Mouse (Mus musculus) v-Abl transformed pro-B cells (cell line): ENCODE measurements around the gene Vps26a.

Experiments used
- in situ Hi-C, 2 experiments: fragments of 400-800 bp; cut with MboI; formaldehyde crosslinking; loops; one replicate each; pipeline ENCODE4 v1.15.1; 2025; ENCODE audit not compliant: unreplicated experiment in 2 of 2

Vps26a gene

GRCm38 (mm10) chr10:62422255-62422654 lies 64.3 kb downstream of the Vps26a start, which contains the start of gene Hkdc1:
Gene Hkdc1, minus strand, starts transcription at chr10:62422491.
- in situ Hi-C loops: loop anchor here in 1 of 2 experiments (25.0 kb wide), 1 partner anchor 585 kb away; no protein-coding TSS in a partner anchor

GRCm38 (mm10) chr10:62421127-62421526 lies 65.5 kb downstream of the Vps26a start:
- in situ Hi-C loops: loop anchor here in 1 of 2 experiments (25.0 kb wide), 1 partner anchor 584 kb away; no protein-coding TSS in a partner anchor

GRCm38 (mm10) chr10:62420399-62420798 lies 66.2 kb downstream of the Vps26a start:
- in situ Hi-C loops: loop anchor here in 1 of 2 experiments (25.0 kb wide), 1 partner anchor 583 kb away; no protein-coding TSS in a partner anchor

GRCm38 (mm10) chr10:62419422-62419821 lies 67.2 kb downstream of the Vps26a start:
- in situ Hi-C loops: loop anchor here in 1 of 2 experiments (25.0 kb wide), 1 partner anchor 582 kb away; no protein-coding TSS in a partner anchor

- in situ Hi-C loops: loop anchor here in 1 of 2 experiments (25.0 kb wide), 1 partner anchor 582 kb away; no protein-coding TSS in a partner anchor
These were observed 67.7 kb downstream of the Vps26a start for GRCm38 (mm10) chr10:62418831-62419356.

GRCm38 (mm10) chr10:62413606-62413982 lies 73.0 kb downstream of the Vps26a start:
- in situ Hi-C loops: loop anchor here in 1 of 2 experiments (5.0 to 25.0 kb wide), 2 partner anchors 226 to 576 kb away; no protein-coding TSS in a partner anchor

GRCm38 (mm10) chr10:62412906-62413605 lies 73.5 kb downstream of the Vps26a start:
- in situ Hi-C loops: loop anchor here in 1 of 2 experiments (5.0 to 25.0 kb wide), 2 partner anchors 226 to 576 kb away; no protein-coding TSS in a partner anchor

GRCm38 (mm10) chr10:62411431-62412410 lies 74.9 kb downstream of the Vps26a start:
- in situ Hi-C loops: loop anchor here in 1 of 2 experiments (5.0 to 25.0 kb wide), 2 partner anchors 224 to 574 kb away; no protein-coding TSS in a partner anchor

GRCm38 (mm10) chr10:62410943-62411342 lies 75.7 kb downstream of the Vps26a start:
- in situ Hi-C loops: loop anchor here in 1 of 2 experiments (5.0 to 25.0 kb wide), 2 partner anchors 224 to 574 kb away; no protein-coding TSS in a partner anchor
